Mouse (Mus musculus): Measurements from ENCODE around the gene Nphs2.

DNA sequence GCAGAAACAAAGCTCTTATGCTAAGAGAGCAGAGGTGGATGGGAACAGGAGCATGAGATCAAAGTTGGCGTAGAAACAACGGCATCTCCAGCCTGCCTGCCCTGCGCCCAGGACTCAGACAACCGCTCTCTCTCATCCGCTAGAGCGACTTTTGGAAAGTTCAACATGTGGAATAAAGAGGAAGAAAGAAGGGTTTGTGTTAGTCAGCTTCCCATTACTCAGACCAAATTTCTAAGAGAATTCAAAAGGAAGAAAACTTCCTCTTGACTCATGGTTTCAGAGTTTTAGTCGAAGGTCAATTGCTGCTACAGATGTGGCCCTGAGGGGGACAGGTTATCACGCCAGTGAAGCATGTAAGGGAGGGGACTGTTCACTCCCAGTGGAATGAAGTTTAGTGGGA is 46.6 kb upstream of the Nphs2 start:
- no peak for TF ChIP-seq POLR2A (IDR thresholded peaks at IDR 0.05; ENCODE audit: low read depth, low read length)
- no peak for TF ChIP-seq CTCF (IDR thresholded peaks at IDR 0.05; ENCODE audit: extremely low read depth, insufficient read depth, insufficient read length, insufficient replicate concordance)
